Mouse (Mus musculus): ENCODE measurements at regions not wholly inside any gene's neighbourhood (a gene's known extent, or its start where the extent isn't known, plus 50 kb on each side); places are given as distances from the start of the nearest gene placed in this dataset.

DNA sequence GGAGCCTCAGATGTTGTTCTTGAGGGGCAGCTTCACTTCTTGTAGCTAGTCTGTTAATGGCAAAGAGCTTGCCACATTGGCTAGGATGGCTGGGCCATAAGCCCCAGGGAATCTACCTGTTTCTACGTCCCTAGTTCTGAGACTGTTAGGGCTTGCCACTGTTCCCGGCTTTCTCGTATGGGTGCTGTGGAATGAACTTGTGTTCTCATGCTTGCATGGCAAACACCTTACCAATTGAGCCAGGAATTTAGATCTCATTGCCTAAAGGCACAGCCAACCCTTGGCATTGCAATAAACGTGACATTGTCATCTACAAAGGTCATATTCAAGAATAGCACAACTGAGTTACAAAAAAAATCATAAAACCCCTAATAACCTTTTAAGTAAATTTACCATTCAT lies 489.8 kb downstream of the Ccdc171 start:
- TF ChIP-seq CTCF (IDR thresholded peaks at IDR 0.05; ENCODE audit: insufficient read depth, low read length) = no peak
- no peak for TF ChIP-seq POLR2A (IDR thresholded peaks at IDR 0.05; ENCODE audit: borderline replicate concordance, extremely low read depth, low read depth, low read length)
